Mouse (Mus musculus) liver, embryonic 14.5 days (tissue): ENCODE results near the gene 2010300C02Rik. TPM values are rescaled to one million over a fixed set of nuclear protein-coding genes. Genes with fewer than 3 reads are reported as not detected.

ENCODE experiments used
- ATAC-seq: fragments of 200-750 bp; cut with Nextera tagmentation; 2 replicates; pipeline ENCODE4 v1.8.0; 2017; ENCODE audit warnings: moderate number of reproducible peaks, mild to moderate bottlenecking, moderate library complexity; ENCODE audit not compliant: insufficient read depth
- DNase-seq, 3 experiments: peaks; one replicate each; pipeline ENCODE4 v3.0.0-alpha.2; 2012 to 2013; ENCODE audit warnings: low read depth in 3 of 3, low spot score in 3 of 3
- H3K27ac ChIP-seq: fragments of 300-500 bp; sonication (generic); 2 replicates; pipeline ENCODE4 v1.5.1; 2014; ENCODE audit warnings: moderate library complexity, mild to moderate bottlenecking, control low read depth, inconsistent platforms
- H3K27me3 ChIP-seq: fragments of 300-500 bp; sonication (generic); 2 replicates; pipeline ENCODE4 v1.6.1; 2014; ENCODE audit warnings: mild to moderate bottlenecking, low read length, moderate library complexity; ENCODE audit not compliant: control insufficient read depth, insufficient read depth
- H3K36me3 ChIP-seq: fragments of 300-500 bp; sonication (generic); replicated peaks from 2 replicates; pipeline ENCODE4 v1.6.1; 2014; ENCODE audit warnings: low read depth; ENCODE audit not compliant: control insufficient read depth, insufficient read depth
- H3K4me1 ChIP-seq, 2 experiments: fragments of 200-500 bp in 1 of 2; fragments of 300-500 bp in 1 of 2; sonication (generic) in 1 of 2; replicated peaks; 2 replicates each; pipeline ENCODE4 v1.6.1; 2012 to 2014; ENCODE audit warnings: antibody characterized with exemption in 1 of 2, inconsistent platforms in 1 of 2, low read length in 1 of 2; ENCODE audit not compliant: control insufficient read depth in 2 of 2, insufficient read depth in 2 of 2
- H3K4me2 ChIP-seq: fragments of 300-500 bp; sonication (generic); 2 replicates; pipeline ENCODE4 v1.6.1; 2014; ENCODE audit warnings: low read depth, mild to moderate bottlenecking, control low read depth, moderate library complexity
- H3K4me3 ChIP-seq, 2 experiments: fragments of 200-500 bp in 1 of 2; fragments of 300-500 bp in 1 of 2; sonication (generic) in 1 of 2; 2 replicates each; pipeline ENCODE4 v1.5.1; 2012 to 2014; ENCODE audit warnings: low read depth in 2 of 2, low read length in 2 of 2, mild to moderate bottlenecking in 2 of 2, control low read depth in 1 of 2, inconsistent platforms in 1 of 2, moderate library complexity in 1 of 2; ENCODE audit not compliant: insufficient read depth in 1 of 2
- H3K9ac ChIP-seq: fragments of 300-500 bp; sonication (generic); replicated peaks from 2 replicates; pipeline ENCODE4 v1.6.1; 2014; ENCODE audit warnings: mild to moderate bottlenecking, control low read depth, moderate library complexity
- H3K9me3 ChIP-seq: fragments of 300-500 bp; sonication (generic); 2 replicates; pipeline ENCODE4 v1.6.1; 2016; ENCODE audit warnings: low read length, mixed read lengths; ENCODE audit not compliant: control insufficient read depth
- CTCF ChIP-seq: IDR thresholded peaks from 2 replicates; pipeline ENCODE4 v1.5.1; 2016; ENCODE audit warnings: antibody characterized with exemption, low read depth, control low read depth
- EP300 ChIP-seq: IDR thresholded peaks from 2 replicates; pipeline ENCODE4 v1.6.1; 2016; ENCODE audit warnings: antibody characterized with exemption, low read depth
- WGBS: fragments of 180-500 bp; shearing (Covaris S2); extraction: QIAGEN DNeasy Blood & Tissue Kit; methylation state at CpG from one replicate; pipeline ENCODE4 v1.1.7; 2014; ENCODE audit not compliant: insufficient replicate concordance; 5-methylcytosine and 5-hydroxymethylcytosine counted together
- polyA plus RNA-seq, 2 experiments: library from polyadenylated mRNA; depleted of rRNA in 1 of 2; stranded (reverse) in 1 of 2; unstranded in 1 of 2; fragments of >200 nt; fragmentation: Nextera tagmentation in 1 of 2; extraction: Ambion mirVana in 1 of 2; gene quantifications; 2 replicates each; pipeline versions ENCODE4 v1.2.1 to v1.2.3; 2012 to 2014

Gene 2010300C02Rik
- polyA plus RNA-seq, 2 experiments = 0.09 TPM; not detected in 1

DNA sequence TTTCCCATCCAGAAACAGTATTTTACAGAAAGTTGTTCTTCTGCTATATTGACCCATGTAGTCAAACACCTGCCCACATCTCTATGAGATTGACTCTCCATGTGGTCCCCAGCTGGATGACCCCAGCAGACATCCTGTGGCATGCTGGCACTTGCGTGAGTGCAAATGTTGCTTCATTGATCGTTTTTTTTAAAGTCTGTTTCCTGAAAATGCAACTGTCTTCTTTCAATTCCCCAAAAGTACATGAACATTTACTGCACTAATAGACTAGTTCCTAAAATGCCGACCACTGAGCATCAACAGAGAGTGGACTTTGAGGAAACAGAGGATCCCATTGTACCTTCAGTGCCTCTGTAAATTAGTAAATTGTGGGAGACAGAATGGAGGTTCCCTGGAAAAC is 157.9 kb downstream of the 2010300C02Rik start:
- no peaks in the 10 kb centered on the region for H3K9me3 ChIP-seq
- DNase-seq = no peak
- H3K4me2 ChIP-seq = no peak overlapping the region
- no peak for TF ChIP-seq CTCF
- no peak for TF ChIP-seq EP300
- no peak overlapping the region for H3K27ac ChIP-seq
- no peak overlapping the region for H3K4me3 ChIP-seq
- ATAC-seq = no peak
- no peaks in the 10 kb centered on the region for H3K27me3 ChIP-seq
- H3K9ac ChIP-seq = no peak overlapping the region
- no peaks in the 10 kb centered on the region for H3K36me3 ChIP-seq
- WGBS = 45% methylated on average over 3 of the region's 3 CpGs
- peaks cover 0 to 2% of the 10 kb centered on the region in 2 experiments; a peak in 1 of 4 replicates for H3K4me1 ChIP-seq

Other genes starting within 250 kb of the 2010300C02Rik start
- 0.62 and 0.77 TPM in 2 replicates for gene Mgat4a, start 179.1 kb downstream of the 2010300C02Rik start, polyA plus RNA-seq (2012; rRNA removed)
- 0.91 and 0.96 TPM in 2 replicates for gene Mgat4a, start 179.1 kb downstream of the 2010300C02Rik start, polyA plus RNA-seq (2014; fragmentation: Nextera tagmentation; extraction: Ambion mirVana)
- gene Tsga10, start 146.3 kb upstream of the 2010300C02Rik start, polyA plus RNA-seq (2012; rRNA removed) = 0.48 and 0.83 TPM in 2 replicates
- 0.90 and 1.4 TPM in 2 replicates for gene Tsga10, start 146.3 kb upstream of the 2010300C02Rik start, polyA plus RNA-seq (2014; fragmentation: Nextera tagmentation; extraction: Ambion mirVana)
- 2.3 and 2.8 TPM in 2 replicates for gene Lipt1, start 151.7 kb upstream of the 2010300C02Rik start, polyA plus RNA-seq (2012; rRNA removed)
- 3.5 and 3.7 TPM in 2 replicates for gene Lipt1, start 151.7 kb upstream of the 2010300C02Rik start, polyA plus RNA-seq (2014; fragmentation: Nextera tagmentation; extraction: Ambion mirVana)
- 8.7 and 14.8 TPM in 2 replicates for gene Mitd1, start 170.3 kb upstream of the 2010300C02Rik start, polyA plus RNA-seq (2012; rRNA removed)
- gene Mitd1, start 170.3 kb upstream of the 2010300C02Rik start, polyA plus RNA-seq (2014; fragmentation: Nextera tagmentation; extraction: Ambion mirVana) = 14.7 and 15.9 TPM in 2 replicates
- gene Mrpl30, start 170.4 kb upstream of the 2010300C02Rik start, polyA plus RNA-seq (2012; rRNA removed) = 40.5 and 72.5 TPM in 2 replicates
- 189 and 200 TPM in 2 replicates for gene Mrpl30, start 170.4 kb upstream of the 2010300C02Rik start, polyA plus RNA-seq (2014; fragmentation: Nextera tagmentation; extraction: Ambion mirVana)
- gene Lyg2, start 196.4 kb upstream of the 2010300C02Rik start, polyA plus RNA-seq (2012; rRNA removed) = 0.01 TPM in 1 of 2 replicates, not detected in the other
- not detected in 2 replicates for gene Lyg2, start 196.4 kb upstream of the 2010300C02Rik start, polyA plus RNA-seq (2014; fragmentation: Nextera tagmentation; extraction: Ambion mirVana)
- not detected in 2 replicates for gene Lyg1, start 237.7 kb upstream of the 2010300C02Rik start, polyA plus RNA-seq (2012; rRNA removed)
- gene Lyg1, start 237.7 kb upstream of the 2010300C02Rik start, polyA plus RNA-seq (2014; fragmentation: Nextera tagmentation; extraction: Ambion mirVana) = not detected in 2 replicates